Mouse (Mus musculus) neutrophil, adult 65 days (primary cell): Measurements from ENCODE around the gene Tekt4. TPM values are rescaled to one million over a fixed set of nuclear protein-coding genes. Genes with fewer than 3 reads are reported as not detected.

Source experiments
- total RNA-seq: library from RNA; stranded (reverse); gene quantifications from 2 replicates; pipeline ENCODE4 v1.2.4, GENCODE M21; 2023

Gene Tekt4
- total RNA-seq = not detected in 2 replicates

GRCm38 (mm10) chr17:25454272-25454671, at the start of gene Tekt4:
TSS of gene Tekt4 (plus strand) at chr17:25454615.

GRCm38 (mm10) chr17:25433617-25434606, 20.5 kb upstream of the Tekt4 start, which contains the start of gene Cacna1h:
TSS of gene Cacna1h (minus strand) at chr17:25433783.

GRCm38 (mm10) chr17:25497013-25497412, 42.6 kb downstream of the Tekt4 start, which contains the start of gene Sstr5:
TSS of gene Sstr5 (minus strand) at chr17:25497288.

Other genes with a start within 250 kb of the Tekt4 start
- 12.1 and 18.8 TPM in 2 replicates for gene Gnptg, start 214.5 kb upstream of the Tekt4 start, total RNA-seq
- gene Tsr3, start 214.4 kb upstream of the Tekt4 start, total RNA-seq = 5.8 and 8.9 TPM in 2 replicates
- gene Baiap3, start 198.3 kb upstream of the Tekt4 start, total RNA-seq = 4.4 and 6.8 TPM in 2 replicates
- 213 and 244 TPM in 2 replicates for gene Ube2i, start 180.0 kb upstream of the Tekt4 start, total RNA-seq
- 80.0 and 94.6 TPM in 2 replicates for gene Prss34, start 156.2 kb upstream of the Tekt4 start, total RNA-seq
- not detected in 2 replicates for gene Prss28, start 146.0 kb upstream of the Tekt4 start, total RNA-seq
- not detected in 2 replicates for gene Prss29, start 136.0 kb upstream of the Tekt4 start, total RNA-seq
- not detected in 2 replicates for gene Tpsab1, start 109.1 kb upstream of the Tekt4 start, total RNA-seq
- gene Tpsb2, start 88.3 kb upstream of the Tekt4 start, total RNA-seq = not detected in 2 replicates
- not detected in 2 replicates for gene Tpsg1, start 85.3 kb upstream of the Tekt4 start, total RNA-seq
- gene Cacna1h, start 20.8 kb upstream of the Tekt4 start, total RNA-seq = 0.19 and 0.25 TPM in 2 replicates
- not detected in 2 replicates for gene Sstr5, start 42.7 kb downstream of the Tekt4 start, total RNA-seq
- gene Sox8, start 116.1 kb downstream of the Tekt4 start, total RNA-seq = not detected in 2 replicates
- gene Lmf1, start 124.5 kb downstream of the Tekt4 start, total RNA-seq = 8.7 and 10.5 TPM in 2 replicates